Comparison of ENCODE assay signal across 1 mouse cellular context in genomic region chr1:154763132-154763531, GRCm38 (mm10).
TF ChIP-seq lines count a peak whose summit lies in the region.

No protein-coding gene starts in this region.

TF ChIP-seq in CH12.LX, 34 proteins besides CTCF, POLR2A, EP300 and RAD21 (continued from another document):
- TF ChIP-seq MXI1 (IDR thresholded peaks at IDR 0.05; ENCODE audit: low read depth, low read length) = no peak
- TF ChIP-seq NRF1 (IDR thresholded peaks at IDR 0.05; ENCODE audit: low read depth, low read length) = no peak
- TF ChIP-seq TCF12 (IDR thresholded peaks at IDR 0.05; ENCODE audit: low read depth, low read length) = peak; percentile 79
- no peak for TF ChIP-seq MAX (IDR thresholded peaks at IDR 0.05; ENCODE audit: low read length)
- peak; percentile 25; the same call in 1 of the 2 replicates for TF ChIP-seq BHLHE40 (IDR thresholded peaks at IDR 0.05; ENCODE audit: low read depth, low read length)
- TF ChIP-seq ZKSCAN1 (IDR thresholded peaks at IDR 0.05; ENCODE audit: borderline replicate concordance, low read depth, low read length) = no peak
- no peak; the same call in 1 of the 2 replicates for TF ChIP-seq ELF1 (IDR thresholded peaks at IDR 0.05; ENCODE audit: low read depth, low read length)
- 0 out of 2 replicates have a peak, but pooled peaks have one; percentile 45 for TF ChIP-seq MAZ (IDR thresholded peaks at IDR 0.05; ENCODE audit: low read depth, low read length)
- peak; percentile 98 for TF ChIP-seq IRF4 (IDR thresholded peaks at IDR 0.05; ENCODE audit: low read depth, low read length)
- peak; percentile 80; the same call in 1 of the 2 replicates for TF ChIP-seq RCOR1 (conservative IDR thresholded peaks at IDR 0.05; ENCODE audit: low read depth, low read length)
- 0 out of 2 replicates have a peak, but pooled peaks have one; percentile 43 for TF ChIP-seq SIN3A (IDR thresholded peaks at IDR 0.05; ENCODE audit: low read length)
- no peak for TF ChIP-seq NELFE (IDR thresholded peaks at IDR 0.05; ENCODE audit: low read depth, low read length)
- no peak for TF ChIP-seq POLR2AphosphoS2 (IDR thresholded peaks at IDR 0.05; ENCODE audit: low read depth, low read length)
- TF ChIP-seq PAX5 (IDR thresholded peaks at IDR 0.05; ENCODE audit: low read length) = no peak
- peak; percentile 58; the same call in 1 of the 2 replicates for TF ChIP-seq MEF2A (IDR thresholded peaks at IDR 0.05; ENCODE audit: borderline replicate concordance, low read depth, low read length)
- no peak for TF ChIP-seq USF1 (IDR thresholded peaks at IDR 0.05; ENCODE audit: low read depth, low read length)
- TF ChIP-seq JUND (conservative IDR thresholded peaks at IDR 0.05; ENCODE audit: low read depth, low read length) = peak; percentile 65; the same call in 1 of the 2 replicates
- no peak for TF ChIP-seq TBP (conservative IDR thresholded peaks at IDR 0.05; ENCODE audit: low read depth, low read length)
